Mouse (Mus musculus) lung, adult 2 months (tissue): ENCODE measurements around the gene Defb35.

Source experiments
- CTCF ChIP-seq: fragments of 200-500 bp; IDR thresholded peaks from 2 replicates; pipeline ENCODE4 v1.5.1; 2011; ENCODE audit warnings: mild to moderate bottlenecking, low read length, control low read depth; ENCODE audit not compliant: insufficient read depth
- POLR2A ChIP-seq: fragments of 200-500 bp; IDR thresholded peaks from 2 replicates; pipeline ENCODE4 v1.6.1; 2011; ENCODE audit warnings: low read depth, mild to moderate bottlenecking, control low read depth, low read length, borderline replicate concordance; ENCODE audit errors: extremely low read depth

GRCm38 (mm10) chr8:21958414-21958813 lies 20.3 kb downstream of the Defb35 start, which contains the start of gene Fam90a1a:
- no peak for TF ChIP-seq CTCF
- TF ChIP-seq POLR2A, result no peak
